Mouse (Mus musculus) MEL (cell line): Measurements from ENCODE around the gene Il4. TPM values are rescaled to one million over a fixed set of nuclear protein-coding genes. Genes with fewer than 3 reads are reported as not detected.
A peak's percentile ranks its signal among the peaks of the same experiment; 100 is the strongest.

Experiments used
- DNase-seq: peaks from one replicate; pipeline ENCODE4 v3.0.0; 2011; ENCODE audit warnings: low read depth, low spot score
- H3K27ac ChIP-seq: 2 replicates; pipeline ENCODE4 v1.5.1; 2012; ENCODE audit warnings: low read depth, mild to moderate bottlenecking, control low read depth, low read length, moderate library complexity; ENCODE audit not compliant: control insufficient read depth
- H3K27me3 ChIP-seq, 2 experiments: fragments of 150-350 bp in 1 of 2; sonication (generic) in 1 of 2; 2 replicates each; pipeline ENCODE4 v1.6.1; 2012; ENCODE audit warnings: low read length in 2 of 2, mild to moderate bottlenecking in 2 of 2, improper control_type of control experiment in 1 of 2, moderate library complexity in 1 of 2; ENCODE audit not compliant: insufficient read depth in 2 of 2, control insufficient read depth in 1 of 2
- H3K36me3 ChIP-seq, 2 experiments: 2 replicates each; pipeline ENCODE4 v1.6.1; 2012 to 2014; ENCODE audit warnings: low read length in 2 of 2, improper control_type of control experiment in 1 of 2, inconsistent platforms in 1 of 2, mild to moderate bottlenecking in 1 of 2; ENCODE audit not compliant: insufficient read depth in 2 of 2, control insufficient read depth in 1 of 2
- H3K4me1 ChIP-seq, 2 experiments: fragments of 150-350 bp in 1 of 2; sonication (generic) in 1 of 2; 2 replicates each; pipeline ENCODE4 v1.6.1; 2012; ENCODE audit warnings: low read length in 2 of 2, improper control_type of control experiment in 1 of 2, mild to moderate bottlenecking in 1 of 2; ENCODE audit not compliant: insufficient read depth in 2 of 2, control insufficient read depth in 1 of 2
- H3K4me3 ChIP-seq, 2 experiments: fragments of 150-350 bp in 1 of 2; sonication (generic) in 1 of 2; 2 replicates each; pipeline ENCODE4 v1.5.1; 2012; ENCODE audit warnings: low read depth in 2 of 2, low read length in 2 of 2, mild to moderate bottlenecking in 2 of 2, moderate library complexity in 2 of 2, control low read depth in 1 of 2, improper control_type of control experiment in 1 of 2; ENCODE audit not compliant: control insufficient read depth in 1 of 2, insufficient read depth in 1 of 2
- H3K79me2 ChIP-seq: 2 replicates; pipeline ENCODE4 v1.6.1; 2012; ENCODE audit warnings: mild to moderate bottlenecking, low read length, moderate library complexity; ENCODE audit not compliant: control insufficient read depth, poor library complexity, insufficient read depth
- H3K9ac ChIP-seq: 2 replicates; pipeline ENCODE4 v1.6.1; 2012; ENCODE audit warnings: low read depth, mild to moderate bottlenecking, control low read depth, low read length, moderate library complexity; ENCODE audit not compliant: control insufficient read depth, poor library complexity, severe bottlenecking
- H3K9me3 ChIP-seq: fragments of 150-350 bp; sonication (generic); replicated peaks from 2 replicates; pipeline ENCODE4 v1.6.1; 2012; ENCODE audit warnings: mild to moderate bottlenecking, low read length, improper control_type of control experiment, moderate library complexity; ENCODE audit not compliant: insufficient read depth
- BHLHE40 ChIP-seq: IDR thresholded peaks from 2 replicates; pipeline ENCODE4 v1.6.1; 2012; ENCODE audit warnings: low read depth, mild to moderate bottlenecking, inconsistent platforms, low read length, improper control_type of control experiment, borderline replicate concordance
- CHD1 ChIP-seq: IDR thresholded peaks from 2 replicates; pipeline ENCODE4 v1.6.1; 2012; ENCODE audit warnings: low read depth, mild to moderate bottlenecking, inconsistent platforms, low read length, improper control_type of control experiment
- CHD2 ChIP-seq: IDR thresholded peaks from 2 replicates; pipeline ENCODE4 v1.6.1; 2011; ENCODE audit warnings: low read length, improper control_type of control experiment
- CTCF ChIP-seq, 3 experiments: IDR thresholded peaks in 2 of 3; conservative IDR thresholded peaks in 1 of 3; 2 replicates each; pipeline ENCODE4 v1.5.1; 2011 to 2012; ENCODE audit warnings: low read length in 3 of 3, low read depth in 2 of 3, mild to moderate bottlenecking in 2 of 3, improper control_type of control experiment in 1 of 3, inconsistent platforms in 1 of 3, mixed read lengths in 1 of 3, moderate library complexity in 1 of 3; ENCODE audit not compliant: control insufficient read depth in 1 of 3, insufficient read depth in 1 of 3, poor library complexity in 1 of 3, severe bottlenecking in 1 of 3
- E2F4 ChIP-seq: IDR thresholded peaks from 2 replicates; pipeline ENCODE4 v1.6.1; 2011; ENCODE audit warnings: low read depth, low read length, improper control_type of control experiment, borderline replicate concordance
- ELF1 ChIP-seq: IDR thresholded peaks from 2 replicates; pipeline ENCODE4 v1.6.1; 2014; ENCODE audit warnings: low read depth, mild to moderate bottlenecking, inconsistent platforms, low read length, improper control_type of control experiment, moderate library complexity
- ETS1 ChIP-seq: IDR thresholded peaks from 2 replicates; pipeline ENCODE4 v1.6.1; 2012; ENCODE audit warnings: low read depth, mild to moderate bottlenecking, inconsistent platforms, low read length, improper control_type of control experiment, moderate library complexity
- GABPA ChIP-seq: IDR thresholded peaks from 2 replicates; pipeline ENCODE4 v1.6.1; 2012; ENCODE audit warnings: low read depth, mild to moderate bottlenecking, inconsistent platforms, low read length, improper control_type of control experiment, moderate library complexity
- GATA1 ChIP-seq: IDR thresholded peaks from 2 replicates; pipeline ENCODE4 v1.6.1; 2011; ENCODE audit warnings: low read depth, low read length, improper control_type of control experiment
- JUND ChIP-seq: IDR thresholded peaks from 2 replicates; pipeline ENCODE4 v1.6.1; 2011; ENCODE audit warnings: low read depth, mild to moderate bottlenecking, improper control_type of control experiment, low read length
- KAT2A ChIP-seq: conservative IDR thresholded peaks from 2 replicates; pipeline ENCODE4 v1.6.1; 2012; ENCODE audit warnings: low read depth, low read length, improper control_type of control experiment, inconsistent platforms
- MAFK ChIP-seq: IDR thresholded peaks from 2 replicates; pipeline ENCODE4 v1.6.1; 2011; ENCODE audit warnings: low read depth, mild to moderate bottlenecking, low read length, improper control_type of control experiment, borderline replicate concordance
- MAZ ChIP-seq: IDR thresholded peaks from 2 replicates; pipeline ENCODE4 v1.6.1; 2012; ENCODE audit warnings: low read depth, mild to moderate bottlenecking, inconsistent platforms, low read length, improper control_type of control experiment
- MEF2A ChIP-seq: IDR thresholded peaks from 2 replicates; pipeline ENCODE4 v1.6.1; 2014; ENCODE audit warnings: low read depth, mild to moderate bottlenecking, inconsistent platforms, low read length, improper control_type of control experiment; ENCODE audit not compliant: poor library complexity, insufficient replicate concordance, severe bottlenecking; ENCODE audit errors: extremely low read depth
- MYB ChIP-seq: IDR thresholded peaks from 2 replicates; pipeline ENCODE4 v1.6.1; 2011; ENCODE audit warnings: mild to moderate bottlenecking, low read depth, low read length, improper control_type of control experiment
- NRF1 ChIP-seq: IDR thresholded peaks from 2 replicates; pipeline ENCODE4 v1.6.1; 2014; ENCODE audit warnings: low read depth, mild to moderate bottlenecking, inconsistent platforms, low read length, improper control_type of control experiment, moderate library complexity; ENCODE audit not compliant: poor library complexity, insufficient read depth, severe bottlenecking
- POLR2A ChIP-seq, 2 experiments: IDR thresholded peaks; 2 replicates each; pipeline ENCODE4 v1.6.1; 2011 to 2012; ENCODE audit warnings: low read length in 2 of 2, mild to moderate bottlenecking in 2 of 2, control low read depth in 1 of 2, improper control_type of control experiment in 1 of 2, low read depth in 1 of 2, moderate library complexity in 1 of 2; ENCODE audit not compliant: control insufficient read depth in 1 of 2, insufficient read depth in 1 of 2, poor library complexity in 1 of 2
- POLR2AphosphoS2 ChIP-seq: IDR thresholded peaks from 2 replicates; pipeline ENCODE4 v1.6.1; 2011; ENCODE audit warnings: low read length, improper control_type of control experiment
- POLR2AphosphoS5 ChIP-seq: IDR thresholded peaks from 2 replicates; pipeline ENCODE4 v1.6.1; 2012; ENCODE audit warnings: low read depth, borderline replicate concordance, mild to moderate bottlenecking, inconsistent platforms, low read length, moderate library complexity, mixed read lengths
- RAD21 ChIP-seq: IDR thresholded peaks from 2 replicates; pipeline ENCODE4 v1.6.1; 2011; ENCODE audit warnings: mild to moderate bottlenecking, low read depth, low read length, improper control_type of control experiment
- RCOR1 ChIP-seq: IDR thresholded peaks from 2 replicates; pipeline ENCODE4 v1.6.1; 2012; ENCODE audit warnings: low read depth, mild to moderate bottlenecking, inconsistent platforms, low read length, improper control_type of control experiment
- SIN3A ChIP-seq: IDR thresholded peaks from 2 replicates; pipeline ENCODE4 v1.6.1; 2012; ENCODE audit warnings: low read length, improper control_type of control experiment, inconsistent platforms
- TCF12 ChIP-seq: IDR thresholded peaks from 2 replicates; pipeline ENCODE4 v1.6.1; 2014; ENCODE audit warnings: low read depth, mild to moderate bottlenecking, inconsistent platforms, low read length, improper control_type of control experiment, moderate library complexity
- USF1 ChIP-seq: IDR thresholded peaks from 2 replicates; pipeline ENCODE4 v1.6.1; 2014; ENCODE audit warnings: low read depth, mild to moderate bottlenecking, inconsistent platforms, low read length, improper control_type of control experiment, moderate library complexity
- USF2 ChIP-seq, 2 experiments: IDR thresholded peaks; 2 replicates each; pipeline ENCODE4 v1.6.1; 2011 to 2012; ENCODE audit warnings: improper control_type of control experiment in 2 of 2, low read length in 2 of 2, borderline replicate concordance in 1 of 2, inconsistent platforms in 1 of 2, low read depth in 1 of 2, mild to moderate bottlenecking in 1 of 2; ENCODE audit not compliant: insufficient read depth in 1 of 2
- ZKSCAN1 ChIP-seq: IDR thresholded peaks from 2 replicates; pipeline ENCODE4 v1.6.1; 2012; ENCODE audit warnings: low read depth, mild to moderate bottlenecking, inconsistent platforms, low read length, improper control_type of control experiment, moderate library complexity
- ZMIZ1 ChIP-seq: IDR thresholded peaks from 2 replicates; pipeline ENCODE4 v1.6.1; 2012; ENCODE audit warnings: low read depth, mild to moderate bottlenecking, inconsistent platforms, low read length, improper control_type of control experiment, moderate library complexity
- ZNF384 ChIP-seq: IDR thresholded peaks from 2 replicates; pipeline ENCODE4 v1.6.1; 2012; ENCODE audit warnings: low read depth, mild to moderate bottlenecking, inconsistent platforms, low read length, improper control_type of control experiment
- polyA plus RNA-seq, 2 experiments: library from polyadenylated mRNA; stranded (reverse) in 1 of 2; unstranded in 1 of 2; fragments of >175 nt in 1 of 2; fragments of >200 nt in 1 of 2; gene quantifications; 2 replicates each; pipeline versions ENCODE4 v1.2.1 to v1.2.4; 2012; ENCODE audit warnings: low replicate concordance in 2 of 2, low read depth in 1 of 2; ENCODE audit not compliant: insufficient read length in 2 of 2, insufficient read depth in 1 of 2, missing spikeins in 1 of 2
- total RNA-seq: library from RNA; depleted of rRNA; stranded (reverse); fragments of 300-350 nt; gene quantifications from 2 replicates; pipeline ENCODE4 v1.2.3, GENCODE M21; 2012

The Il4 gene
- total and polyA plus RNA-seq, 3 experiments: 4.3 to 10.4 TPM; not detected in 1

- TF ChIP-seq ZNF384: no peak
- TF ChIP-seq E2F4: no peak
- TF ChIP-seq RAD21: peak; percentile 75
Measured at GRCm38 (mm10) chr11:53604983-53605382, 13.5 kb downstream of the Il4 start (continued).

- H3K9me3 ChIP-seq: no peaks in the 10 kb centered on the region
- no peaks in the 10 kb centered on the region for H3K27me3 ChIP-seq
- DNase-seq: no peak
- H3K79me2 ChIP-seq: no peaks in the 10 kb centered on the region
- TF ChIP-seq USF2 (IDR thresholded peaks at IDR 0.05; ENCODE audit: borderline replicate concordance in 1 of 2, insufficient read depth in 1 of 2, low read depth in 1 of 2, low read length in 2 of 2): no peak
- no peak for TF ChIP-seq POLR2A (IDR thresholded peaks at IDR 0.05; ENCODE audit: control insufficient read depth in 1 of 2, insufficient read depth in 1 of 2, low read depth in 1 of 2, low read length in 2 of 2, poor library complexity in 1 of 2)
- TF ChIP-seq CHD2: no peak
- H3K9ac ChIP-seq: no peak overlapping the region
- H3K27ac ChIP-seq: no peak overlapping the region
- H3K4me3 ChIP-seq: no peak overlapping the region
- peaks cover 0 to 3% of the 10 kb centered on the region in 2 experiments; a peak in 1 of 4 replicates for H3K4me1 ChIP-seq
- peaks cover 0 to 3% of the 10 kb centered on the region in 2 experiments; a peak in 3 of 4 replicates for H3K36me3 ChIP-seq
Measured at GRCm38 (mm10) chr11:53591116-53591515, 27.4 kb downstream of the Il4 start.

GRCm38 (mm10) chr11:53590368-53590768 is 28.1 kb downstream of the Il4 start:
- peak; percentile 90 for DNase-seq
- no peaks in the 10 kb centered on the region for H3K79me2 ChIP-seq
- H3K4me3 ChIP-seq: peak overlapping the region in 1 of 2 experiments; percentile 42; a peak in 2 of 4 replicates
- no peaks in the 10 kb centered on the region for H3K9me3 ChIP-seq
- H3K27me3 ChIP-seq: no peaks in the 10 kb centered on the region
- peaks cover 0 to 3% of the 10 kb centered on the region in 2 experiments; a peak in 1 of 4 replicates for H3K4me1 ChIP-seq
- peaks cover 0 to 3% of the 10 kb centered on the region in 2 experiments; a peak in 3 of 4 replicates for H3K36me3 ChIP-seq
- H3K27ac ChIP-seq: no peak overlapping the region
- H3K9ac ChIP-seq: peak overlapping the region; percentile 67
- TF ChIP-seq E2F4 (peak; percentile 97), RAD21 (peak; percentile 74), MAZ (no peak), RCOR1 (no peak), KAT2A (no peak), ZNF384 (no peak), ZKSCAN1 (no peak), ETS1 (no peak), CHD1 (no peak), POLR2AphosphoS5 (no peak), MAFK (no peak), SIN3A (peak; percentile 49), TCF12 (no peak), MYB (no peak), USF1 (0 out of 2 replicates have a peak, but pooled peaks have one; percentile 12), GABPA (no peak), CHD2 (no peak), MEF2A (no peak), GATA1 (0 out of 2 replicates have a peak, but pooled peaks have one; percentile 19), POLR2AphosphoS2 (no peak), NRF1 (peak; percentile 43; the same call in 1 of the 2 replicates), ELF1 (no peak), CTCF (IDR thresholded peaks at IDR 0.05 in 2 of 3, conservative IDR thresholded peaks at IDR 0.05 in 1 of 3; ENCODE audit: control insufficient read depth in 1 of 3, insufficient read depth in 1 of 3, low read depth in 2 of 3, low read length in 3 of 3, poor library complexity in 1 of 3, severe bottlenecking in 1 of 3) (peak in 2 of 3 experiments; percentile 94 to 99), BHLHE40 (no peak), USF2 (IDR thresholded peaks at IDR 0.05; ENCODE audit: borderline replicate concordance in 1 of 2, insufficient read depth in 1 of 2, low read depth in 1 of 2, low read length in 2 of 2) (no peak), JUND (no peak), ZMIZ1 (no peak)
